Mouse (Mus musculus): ENCODE results near the gene Lat.

GRCm38 (mm10) chr7:126332691-126333090, 36.7 kb downstream of the Lat start:
- TF ChIP-seq EP300 (IDR thresholded peaks at IDR 0.05; ENCODE audit: insufficient read depth, low read depth, low read length) (no peak), CTCF (IDR thresholded peaks at IDR 0.05) (no peak)
